Mouse (Mus musculus) left cerebral cortex, postnatal 4 days (tissue): ENCODE data around the gene Ggta1. TPM values are rescaled to one million over a fixed set of nuclear protein-coding genes. Genes with fewer than 3 reads are reported as not detected.
A peak's percentile ranks its signal among the peaks of the same experiment; 100 is the strongest.

ENCODE experiments used
- DNase-seq: peaks from one replicate; pipeline ENCODE4 v3.0.0-alpha.2; 2022
- intact Hi-C: fragments of 180-260 bp; cut with DNase I; formaldehyde crosslinking; loops from one replicate; pipeline ENCODE4 v1.15.1; 2025
- total RNA-seq, 2 experiments: library from RNA; stranded (reverse); gene quantifications; 2 replicates each; pipeline ENCODE4 v1.2.3; 2021

Gene Ggta1
- total RNA-seq, 2 experiments from 2014 or later = 3.9 to 6.1 TPM

GRCm38 (mm10) chr2:35409466-35409865 lies 53.6 kb downstream of the Ggta1 start:
- no peak for DNase-seq
- intact Hi-C loops = no loop called here

- intact Hi-C loops = no loop called here
- no peak for DNase-seq
These were observed 54.5 kb downstream of the Ggta1 start for GRCm38 (mm10) chr2:35408409-35409110.

GRCm38 (mm10) chr2:35407878-35408277 lies 55.2 kb downstream of the Ggta1 start:
- intact Hi-C loops = no loop called here
- DNase-seq = no peak

- no peak for DNase-seq
- intact Hi-C loops = no loop called here
These were observed 55.8 kb downstream of the Ggta1 start for GRCm38 (mm10) chr2:35407266-35407665.

DNA sequence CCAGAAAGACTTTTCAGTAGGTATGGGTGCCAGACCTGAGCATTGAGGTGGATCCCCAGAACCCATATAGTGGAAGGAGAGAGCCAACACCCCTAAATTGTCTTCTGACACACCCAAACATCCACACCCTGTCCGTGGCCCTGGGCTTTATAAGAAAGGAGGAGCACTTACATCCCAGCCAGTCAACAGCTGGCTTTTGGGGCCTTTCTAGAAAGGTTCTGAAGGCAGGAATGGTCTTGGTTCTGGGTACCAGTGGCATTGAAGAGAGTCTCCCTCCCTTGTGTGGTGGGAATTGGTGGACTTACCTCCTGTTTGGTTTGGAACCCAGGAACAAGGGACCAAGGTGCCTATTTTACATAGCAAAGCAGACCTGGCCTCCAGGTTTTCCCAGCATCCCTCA lies 56.4 kb downstream of the Ggta1 start:
- no peak for DNase-seq
- intact Hi-C loops = no loop called here

DNA sequence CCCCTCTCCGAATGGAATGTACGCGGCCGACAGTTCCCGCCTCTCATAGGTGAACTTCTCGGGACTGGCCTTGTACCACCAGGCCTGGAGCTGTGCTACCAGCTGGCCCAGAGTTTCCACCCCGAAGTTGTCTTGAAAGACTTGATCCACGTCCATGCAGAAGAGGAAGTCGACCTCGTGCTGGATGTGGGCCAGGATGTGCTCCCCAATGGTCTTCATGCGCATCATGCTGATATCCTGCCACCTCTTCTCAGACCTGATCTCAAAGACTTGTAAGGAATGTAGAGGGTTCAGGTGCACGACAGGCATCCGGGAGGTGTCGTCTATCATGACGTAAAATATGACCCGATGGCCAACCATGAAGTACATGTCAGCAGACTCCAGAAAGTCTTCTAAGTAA lies 60.6 kb downstream of the Ggta1 start:
- intact Hi-C loops = no loop called here
- DNase-seq = no peak

- no peak for DNase-seq
- intact Hi-C loops = no loop called here
These were observed 62.3 kb downstream of the Ggta1 start for GRCm38 (mm10) chr2:35400739-35401138.

DNA sequence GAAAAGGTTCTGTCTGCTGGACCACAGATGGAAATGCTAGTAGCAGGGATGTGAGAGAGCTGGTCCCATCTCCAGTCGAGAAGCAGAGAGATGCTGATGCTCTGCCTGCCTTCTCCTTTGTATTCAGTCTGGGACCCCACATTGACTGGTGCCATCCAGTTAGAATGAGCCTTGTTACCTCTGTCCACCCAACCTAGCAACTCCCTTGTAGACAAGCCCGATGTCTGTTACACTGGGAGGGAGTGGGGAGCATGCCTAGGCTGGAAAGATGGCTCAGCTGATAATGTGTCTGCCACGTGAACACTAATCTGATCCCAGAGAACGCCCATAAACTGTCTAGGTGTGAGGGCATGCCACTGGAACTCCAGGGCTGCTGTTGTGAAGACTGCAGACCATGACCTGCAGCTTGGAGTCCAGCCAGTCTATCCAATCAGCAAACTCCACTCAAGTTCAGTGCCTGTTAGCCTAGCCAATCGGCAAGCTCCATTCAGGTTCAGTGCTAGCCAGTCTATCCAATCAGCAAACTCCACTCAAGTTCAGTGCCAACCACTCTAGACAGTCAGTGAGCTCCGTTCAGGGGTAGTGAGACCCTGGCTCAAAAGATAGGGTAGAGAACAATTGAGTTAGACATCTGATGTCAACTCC lies 64.7 kb downstream of the Ggta1 start:
- DNase-seq = no peak
- intact Hi-C loops = no loop called here

DNA sequence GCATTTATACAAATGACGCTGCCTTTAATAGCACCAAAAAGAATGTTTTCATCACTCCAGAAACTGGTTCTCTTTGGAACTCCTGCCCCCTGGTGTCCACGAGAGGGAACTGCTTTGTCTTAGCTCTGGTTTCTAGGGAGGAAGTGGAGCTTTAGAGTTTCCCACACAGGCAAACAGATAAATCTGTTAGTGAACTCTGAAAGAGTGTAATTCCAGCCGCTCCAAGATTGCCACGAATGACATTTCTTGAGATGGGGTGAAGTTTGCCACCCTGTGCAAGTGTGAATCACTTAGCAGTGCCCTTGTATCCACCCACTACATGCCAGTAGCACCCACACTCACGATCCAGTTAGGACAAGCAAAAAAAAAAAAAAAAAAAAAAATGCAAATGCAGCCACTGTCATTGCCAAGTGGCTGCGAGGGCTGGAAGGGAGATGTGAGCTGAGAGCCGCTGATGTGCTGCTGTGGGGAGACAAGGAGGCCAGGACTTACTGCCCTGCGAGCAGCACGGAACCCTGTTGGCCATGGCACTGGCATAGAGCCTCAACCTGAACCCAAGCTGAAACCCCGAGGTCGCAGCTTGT lies 65.3 kb downstream of the Ggta1 start:
- intact Hi-C loops = loop anchor here (2.0 kb wide), 2 partner anchors 99 to 107 kb away; no protein-coding TSS in a partner anchor

DNA sequence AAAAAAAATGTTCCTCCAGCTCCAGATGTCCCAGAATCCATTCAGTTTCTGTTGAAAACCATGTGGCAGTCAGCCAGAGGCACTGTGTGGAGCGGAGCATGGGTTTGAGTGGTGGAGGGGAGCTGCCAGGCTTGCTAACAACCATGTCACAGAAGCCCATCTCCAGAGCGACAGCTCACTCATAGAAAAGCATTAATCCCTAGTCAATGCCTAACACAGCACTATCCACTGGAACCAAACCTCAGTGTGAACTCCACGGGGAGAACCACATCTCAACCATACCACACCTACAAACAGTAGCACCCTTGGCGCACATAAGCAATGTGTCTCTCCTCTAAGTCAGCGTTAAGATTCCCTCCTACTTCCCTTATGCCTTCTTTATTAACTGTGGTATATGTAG lies 65.9 kb downstream of the Ggta1 start, which contains the start of gene 4930402F06Rik:
Gene 4930402F06Rik, minus strand, starts transcription at position 80 of the 400 bp plus-strand sequence.
- DNase-seq = peak; percentile 43
- intact Hi-C loops = loop anchor here (2.0 kb wide), 2 partner anchors 98 to 106 kb away; no protein-coding TSS in a partner anchor

More for the DNA sequence above, 65.3 kb downstream of the Ggta1 start:
- peak; percentile 59 for DNase-seq

GRCm38 (mm10) chr2:35385441-35385871 lies 77.6 kb downstream of the Ggta1 start:
- intact Hi-C loops = no loop called here
- no peak for DNase-seq

DNA sequence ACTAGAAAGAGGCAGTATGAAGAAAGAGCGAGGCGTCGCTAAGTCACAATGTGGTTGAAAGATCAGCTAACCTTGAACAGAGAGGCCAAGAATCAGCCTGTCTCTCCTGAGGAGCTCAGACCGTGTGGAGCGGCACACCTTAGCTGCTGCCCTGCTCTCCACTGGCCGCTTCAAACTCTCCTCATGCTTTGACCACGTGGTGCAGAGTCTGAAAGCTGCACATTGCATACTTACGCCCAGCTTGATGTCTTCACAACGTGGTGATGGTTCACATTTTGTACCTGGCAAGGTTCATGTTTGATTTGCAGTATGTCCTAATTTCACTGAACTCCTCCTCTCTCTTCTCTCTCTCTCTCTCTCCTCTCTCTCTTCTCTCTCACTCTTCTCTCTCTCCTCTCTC lies 83.7 kb downstream of the Ggta1 start:
- DNase-seq = no peak
- intact Hi-C loops = no loop called here

DNA sequence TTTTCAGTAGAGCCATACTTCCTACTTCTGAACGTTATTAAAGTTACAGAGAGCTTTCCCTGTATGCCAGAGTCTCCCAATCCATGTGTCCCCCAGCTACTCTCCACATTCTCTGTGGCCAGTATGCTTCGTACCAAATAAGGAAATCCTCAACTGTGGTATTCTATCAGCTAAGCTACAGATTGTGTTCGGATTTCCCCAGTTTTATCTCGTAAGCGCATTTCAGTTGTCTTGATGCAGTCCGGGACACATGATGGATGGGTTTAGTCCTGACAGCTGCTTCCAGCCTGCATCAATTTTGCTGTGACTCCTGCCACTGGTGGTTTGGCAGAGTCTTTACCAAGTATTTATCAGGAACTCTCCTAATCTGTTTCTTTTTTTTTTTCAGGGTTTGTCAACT lies 85.4 kb downstream of the Ggta1 start:
- no peak for DNase-seq
- intact Hi-C loops = no loop called here

DNA sequence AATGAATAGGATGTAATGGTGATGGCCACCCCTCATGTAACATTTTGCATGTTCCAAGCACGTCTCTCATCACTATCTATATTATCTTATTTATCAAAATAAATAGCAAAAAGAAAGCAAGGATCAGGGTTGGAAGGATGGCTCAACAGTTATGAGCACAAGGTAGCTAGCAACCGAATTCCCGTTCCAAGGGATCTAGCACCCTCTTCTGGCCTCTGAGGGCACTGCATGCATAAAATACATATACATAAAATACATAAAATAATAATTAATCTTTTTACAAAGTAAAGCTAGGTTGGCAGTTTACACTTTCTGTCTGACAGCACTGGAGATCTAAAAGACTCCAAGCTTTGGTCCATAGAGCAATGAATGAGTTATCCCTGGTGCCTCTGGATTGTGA lies 90.0 kb downstream of the Ggta1 start:
- intact Hi-C loops = no loop called here
- DNase-seq = peak; percentile 43

DNA sequence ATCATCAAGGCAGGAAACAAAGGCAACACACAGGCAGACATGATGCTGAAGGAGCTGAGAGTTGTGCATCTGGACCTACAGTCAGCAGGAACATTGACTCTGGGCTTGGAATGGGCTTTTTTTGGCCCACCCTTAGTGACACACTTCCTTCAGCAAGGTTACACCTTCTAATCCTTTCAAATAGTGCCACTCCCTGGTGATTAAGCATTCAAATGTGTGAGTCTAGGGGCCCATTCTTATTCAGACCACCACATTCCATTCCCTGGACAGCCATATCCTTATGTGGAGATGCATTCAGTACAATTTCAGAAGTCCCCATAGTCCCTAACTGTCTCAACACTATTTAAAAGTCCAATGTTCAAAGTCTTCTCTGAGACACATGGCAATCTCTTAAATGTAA lies 92.3 kb downstream of the Ggta1 start:
- no peak for DNase-seq
- intact Hi-C loops = no loop called here

DNA sequence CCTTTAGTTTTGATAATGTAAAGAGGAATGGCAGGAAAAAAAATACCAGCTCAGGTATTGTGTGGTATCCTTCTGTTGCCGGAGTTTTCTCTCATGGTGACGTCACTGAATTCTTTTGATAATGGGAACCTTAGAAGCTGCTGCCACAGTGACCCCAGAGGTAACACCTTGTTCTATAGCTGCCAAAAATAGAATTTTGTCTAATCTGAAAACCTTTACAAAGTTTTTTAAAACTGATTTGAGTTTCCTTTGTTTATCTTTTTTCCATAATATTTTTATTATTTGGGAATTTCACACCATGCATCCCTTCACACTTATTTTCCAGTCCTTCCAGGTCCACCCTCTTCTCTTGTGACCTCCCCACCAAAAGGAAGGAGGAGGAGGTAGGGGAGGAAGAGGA lies 95.4 kb downstream of the Ggta1 start, which contains the start of gene 4930568D16Rik:
Gene 4930568D16Rik, minus strand, starts transcription at position 101 of the 400 bp plus-strand sequence.
- intact Hi-C loops = no loop called here
- DNase-seq = no peak

Other genes starting within 250 kb of the Ggta1 start
- 10 to 100 TPM; 20.0 to 20.7 TPM for gene Gsn, start 206.9 kb downstream of the Ggta1 start, total RNA-seq
- gene Stom, start 126.3 kb downstream of the Ggta1 start, total RNA-seq = 10 to 100 TPM in 1 of 2 experiments, 1 to 10 TPM in 1; 7.0 to 10.5 TPM
- not detected for gene 4930568D16Rik, start 95.5 kb downstream of the Ggta1 start, total RNA-seq
- not detected for gene 4930402F06Rik, start 66.1 kb downstream of the Ggta1 start, total RNA-seq
- gene Dab2ip, start 95.0 kb upstream of the Ggta1 start, total RNA-seq = 100 to 1,000 TPM; 125 to 135 TPM